Mouse (Mus musculus) testis, postnatal 14 days (tissue): ENCODE measurements around the gene Pde9a.
A peak's percentile ranks its signal among the peaks of the same experiment; 100 is the strongest.

Source experiments
- DNase-seq: peaks from one replicate; pipeline ENCODE4 v3.0.0; 2021; ENCODE audit warnings: low spot score

Pde9a gene

GRCm38 (mm10) chr17:31386766-31387275 lies 811 bp downstream of the Pde9a start:
- no peak for DNase-seq

GRCm38 (mm10) chr17:31389432-31390050 lies 3.5 kb downstream of the Pde9a start:
- DNase-seq = no peak

GRCm38 (mm10) chr17:31391462-31391861 lies 5.5 kb downstream of the Pde9a start:
- DNase-seq = no peak

DNA sequence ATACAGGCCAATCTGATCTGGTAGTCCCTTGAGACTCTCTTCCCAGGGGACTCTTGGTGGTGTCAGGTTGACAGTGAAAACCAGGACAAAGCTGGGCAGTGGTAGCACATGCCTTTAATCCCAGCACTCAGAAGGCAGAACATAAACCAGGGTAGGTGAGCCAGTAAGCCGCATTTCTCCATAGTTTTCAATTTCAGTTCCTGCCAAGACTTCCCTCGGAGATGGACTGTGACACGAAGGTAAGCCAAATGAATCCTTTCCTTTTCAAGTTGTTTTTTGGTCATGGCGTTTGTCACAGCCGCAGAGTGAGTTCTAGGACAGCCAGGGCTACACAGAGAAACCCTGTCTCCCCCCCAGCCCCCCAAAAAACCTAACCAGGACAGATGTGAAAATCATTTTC lies 6.0 kb downstream of the Pde9a start:
- DNase-seq = no peak

DNA sequence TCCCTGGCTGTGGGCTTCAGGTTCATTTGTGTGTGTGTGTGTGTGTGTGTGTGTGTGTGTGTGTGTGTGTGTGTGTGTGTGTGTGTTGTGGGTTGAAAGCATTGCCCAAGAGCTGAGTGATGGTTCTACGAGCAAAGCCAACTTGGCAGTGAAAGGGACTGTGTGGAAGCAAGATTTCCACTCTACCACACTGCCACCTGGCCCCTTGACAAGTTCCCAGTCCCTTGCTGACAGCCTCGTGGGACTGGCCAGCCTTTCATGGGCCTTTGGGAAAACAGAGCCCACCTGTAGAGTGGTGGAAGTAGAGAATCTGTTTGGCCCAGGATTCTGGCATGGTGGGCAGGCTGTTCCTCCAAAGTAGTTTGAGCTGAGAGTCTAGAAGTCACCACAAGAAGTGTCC lies 7.8 kb downstream of the Pde9a start:
- DNase-seq = no peak

DNA sequence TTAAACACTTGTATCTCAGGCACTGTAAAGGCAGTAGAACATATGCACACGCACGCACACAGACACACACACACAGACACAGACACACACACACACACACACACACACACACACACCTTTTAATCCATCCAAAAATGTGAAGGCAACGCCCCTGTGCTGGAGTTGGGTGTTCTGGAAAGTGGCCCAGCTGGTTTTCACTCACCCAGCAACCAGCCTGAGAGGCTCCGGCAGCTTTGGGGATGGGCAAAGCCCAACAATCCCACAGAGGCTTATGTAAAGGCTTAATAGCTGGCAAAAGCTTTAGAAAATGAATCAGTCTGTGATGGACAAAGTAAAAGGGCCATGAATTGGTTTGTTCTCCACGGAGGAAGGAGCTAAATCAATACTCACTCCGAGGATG lies 14.3 kb downstream of the Pde9a start:
- DNase-seq = no peak

DNA sequence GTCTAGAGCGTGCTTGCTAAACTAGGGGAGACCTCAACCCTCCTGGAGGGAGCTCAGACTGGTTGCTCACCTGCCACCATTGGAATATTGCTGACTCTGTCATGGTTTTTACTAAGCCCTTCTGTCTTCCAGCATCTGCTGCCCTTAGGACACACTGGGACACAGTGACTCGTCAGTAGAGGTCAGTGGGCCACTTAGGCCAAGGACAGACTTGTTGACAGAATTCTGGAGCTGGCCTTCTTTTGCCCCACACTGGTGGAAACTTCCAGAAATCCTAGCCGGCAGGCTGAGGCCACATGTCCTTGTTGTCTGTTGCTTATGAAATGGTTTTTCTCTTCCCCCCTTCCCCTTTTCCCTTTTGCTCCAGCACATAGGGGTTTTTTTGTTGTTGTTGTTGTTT lies 15.2 kb downstream of the Pde9a start:
- DNase-seq = no peak

DNA sequence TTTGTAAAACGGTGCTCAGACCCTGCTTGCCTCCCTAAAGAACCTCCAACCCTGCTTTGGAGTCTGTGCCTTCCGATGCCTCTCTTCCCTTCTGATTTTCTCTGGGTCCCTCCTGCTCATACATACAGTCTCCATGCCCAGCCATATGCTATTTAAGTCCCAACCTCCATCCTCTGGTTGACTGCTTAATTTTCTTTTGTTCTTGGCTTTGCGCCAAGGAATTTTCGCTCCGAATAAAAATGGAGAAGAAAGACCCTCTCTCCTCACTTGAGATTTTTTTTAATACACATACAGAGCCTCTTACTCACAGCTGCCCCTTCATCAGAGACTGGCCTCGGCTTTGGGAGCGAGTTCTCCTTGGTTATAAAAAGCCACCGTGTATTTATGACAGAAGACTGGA lies 16.7 kb downstream of the Pde9a start:
- no peak for DNase-seq

- no peak for DNase-seq
Observed at GRCm38 (mm10) chr17:31405694-31406227, 19.8 kb downstream of the Pde9a start.

DNA sequence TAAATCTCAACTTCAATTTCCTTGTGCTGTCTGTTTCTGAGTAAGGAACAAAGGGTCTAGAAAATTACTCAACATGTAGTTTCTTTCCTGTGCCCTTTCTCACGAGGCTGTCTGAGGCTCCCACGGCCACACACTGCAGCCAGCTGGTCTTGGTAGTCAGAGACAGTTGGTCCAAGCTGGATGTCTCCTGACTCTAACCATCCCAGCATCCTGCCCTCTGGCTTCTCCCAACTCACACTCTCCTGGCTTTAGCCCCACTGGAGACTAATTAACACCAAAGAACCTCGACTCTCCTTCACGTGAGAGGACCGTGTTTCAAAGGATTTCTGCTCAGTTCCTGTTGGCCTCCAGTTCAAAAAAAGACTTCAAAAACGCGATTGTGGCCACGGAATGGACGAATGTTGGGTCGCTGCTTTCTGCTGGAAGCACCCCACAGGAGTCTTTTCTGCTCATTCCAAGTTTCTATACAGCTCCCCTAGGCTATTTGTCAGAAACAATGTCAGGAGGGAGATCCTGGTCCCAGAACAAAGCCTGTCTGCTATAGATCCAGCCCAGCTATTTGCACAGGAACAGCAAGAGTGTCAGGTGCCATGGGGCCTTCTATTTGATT lies 23.8 kb downstream of the Pde9a start:
- DNase-seq = no peak

DNA sequence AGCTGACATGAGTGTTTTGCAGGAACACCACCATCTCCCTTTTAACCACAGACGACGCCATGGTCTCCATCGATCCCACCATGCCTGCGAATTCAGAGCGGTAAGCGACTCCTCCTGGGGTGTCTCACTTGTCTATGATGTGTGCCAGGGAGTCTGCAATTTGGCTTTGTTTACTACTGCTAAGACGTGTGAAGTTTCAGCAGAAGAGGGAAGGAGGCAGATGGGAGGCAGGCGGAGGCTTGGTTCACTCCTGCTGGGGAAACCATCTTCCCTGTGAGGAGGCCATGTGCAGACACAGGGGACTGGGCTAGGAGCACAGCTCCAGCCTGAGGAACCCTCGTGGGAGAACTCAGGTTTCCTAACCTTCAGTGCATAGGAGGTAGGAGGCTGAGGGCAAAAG lies 29.2 kb downstream of the Pde9a start:
- no peak for DNase-seq

DNA sequence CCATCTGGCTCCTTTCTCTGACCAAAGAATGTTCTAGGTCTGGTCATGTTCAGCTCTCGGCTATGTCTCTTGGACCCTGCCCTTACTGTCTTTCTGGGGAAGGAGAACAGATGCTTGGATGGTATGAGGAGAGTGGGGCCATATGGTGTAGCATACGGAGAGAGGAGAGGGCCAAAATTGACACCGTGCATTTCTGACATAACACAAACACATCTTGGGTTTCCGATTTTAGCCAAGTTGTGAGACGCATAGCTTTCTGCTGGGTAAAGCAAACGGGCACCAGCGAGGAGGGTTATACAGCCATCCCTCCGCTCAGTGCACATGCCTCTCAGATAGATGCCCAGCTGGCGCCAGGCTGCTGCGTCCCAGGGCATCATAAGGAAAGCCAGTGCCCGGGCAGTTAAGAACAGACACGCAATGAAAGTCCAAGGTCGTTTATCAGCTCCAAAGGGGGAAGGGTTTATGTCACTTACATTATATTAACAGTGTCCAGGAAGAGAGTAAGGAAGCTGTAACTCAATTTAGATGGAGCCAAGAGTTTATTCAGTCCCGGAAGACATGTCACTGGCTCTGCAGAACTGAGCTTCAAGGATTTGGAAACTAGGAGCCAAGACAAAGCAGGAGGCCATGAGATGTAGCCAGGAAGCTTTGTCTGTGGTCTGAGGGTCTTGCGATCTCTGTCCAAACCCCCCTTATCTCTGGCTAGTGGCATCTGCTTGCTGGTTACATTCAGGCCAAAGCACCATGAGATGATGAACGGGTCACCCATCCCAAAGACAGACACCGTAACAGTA lies 33.0 kb downstream of the Pde9a start:
- no peak for DNase-seq

GRCm38 (mm10) chr17:31419598-31419950 lies 33.6 kb downstream of the Pde9a start:
- no peak for DNase-seq

GRCm38 (mm10) chr17:31419995-31420394 lies 34.0 kb downstream of the Pde9a start:
- no peak for DNase-seq

DNA sequence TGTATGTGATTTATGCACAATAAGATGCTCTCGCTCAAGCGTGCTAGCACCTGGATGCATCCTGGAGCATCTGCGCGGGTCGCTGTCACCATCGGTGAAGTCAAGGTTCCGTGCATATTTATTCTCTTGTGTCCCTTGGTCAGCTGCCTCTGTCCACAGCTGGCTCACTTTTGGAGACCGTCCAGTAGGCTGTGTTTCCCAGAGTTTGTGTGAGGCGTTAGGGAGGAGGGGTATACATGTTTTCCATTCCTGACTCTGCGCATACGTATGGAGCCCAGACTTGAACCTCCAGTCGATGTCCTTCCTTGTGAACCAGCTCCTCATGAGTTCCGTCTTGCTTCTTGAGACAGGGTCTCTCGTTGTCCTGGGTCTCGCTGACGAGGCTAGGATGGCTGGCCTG lies 34.6 kb downstream of the Pde9a start:
- no peak for DNase-seq

DNA sequence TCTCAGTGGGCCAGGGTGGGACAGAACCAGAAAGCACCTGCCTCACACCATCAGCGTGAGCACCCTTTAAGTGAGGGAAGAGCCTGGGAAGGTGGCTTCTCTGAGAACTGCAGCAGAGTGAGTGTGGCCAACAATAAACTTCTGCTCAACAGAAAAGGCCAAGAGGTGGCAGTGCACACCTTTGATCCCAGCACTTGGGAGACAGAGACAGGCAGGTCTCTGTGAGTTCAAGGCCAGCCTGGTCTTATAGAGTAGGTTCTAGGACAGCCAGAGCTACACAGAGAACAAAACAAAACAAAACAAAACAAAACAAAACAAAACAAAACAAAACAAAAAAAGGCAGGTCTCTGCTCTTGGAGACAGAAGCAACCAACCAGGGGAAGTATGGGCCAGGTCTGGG lies 36.4 kb downstream of the Pde9a start:
- DNase-seq = no peak

DNA sequence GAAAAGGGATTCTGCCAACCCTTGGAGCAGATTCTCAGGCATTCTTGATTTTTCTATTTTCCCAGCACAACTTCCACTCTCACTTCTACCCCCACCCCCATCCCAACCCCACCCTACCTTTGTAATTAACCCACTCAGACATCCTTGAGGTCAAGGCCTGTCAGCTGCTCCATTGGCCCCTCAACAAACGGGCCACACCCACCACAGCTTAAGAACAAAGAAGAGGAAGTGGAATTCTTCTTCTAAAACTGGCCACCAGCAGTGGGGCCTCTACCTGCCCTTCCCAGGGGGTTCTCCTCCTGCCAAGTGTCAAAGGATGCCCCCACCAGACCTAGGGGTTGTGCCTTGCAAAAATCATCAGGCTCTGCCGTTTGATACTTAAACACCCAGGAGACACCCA lies 37.0 kb downstream of the Pde9a start:
- no peak for DNase-seq

DNA sequence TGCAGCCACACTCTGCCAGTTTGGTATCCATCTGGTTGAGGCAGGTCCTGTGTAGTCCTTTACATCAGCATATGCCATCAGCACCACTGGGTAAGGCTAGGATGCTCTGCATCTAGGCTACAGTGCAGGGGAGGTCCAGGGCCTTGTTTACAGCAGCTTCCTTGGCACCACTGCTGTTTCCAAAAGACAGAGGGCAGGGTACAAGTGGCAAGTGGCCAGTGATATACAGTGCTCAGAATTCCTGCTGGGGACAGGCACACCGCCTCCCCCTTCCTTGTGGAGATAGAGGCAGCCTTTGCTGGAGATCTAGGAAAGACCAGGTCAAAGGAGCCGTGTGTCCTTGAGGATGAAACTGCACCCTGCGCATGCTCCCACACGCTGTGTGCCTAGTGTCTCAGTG lies 38.3 kb downstream of the Pde9a start:
- DNase-seq = no peak

DNA sequence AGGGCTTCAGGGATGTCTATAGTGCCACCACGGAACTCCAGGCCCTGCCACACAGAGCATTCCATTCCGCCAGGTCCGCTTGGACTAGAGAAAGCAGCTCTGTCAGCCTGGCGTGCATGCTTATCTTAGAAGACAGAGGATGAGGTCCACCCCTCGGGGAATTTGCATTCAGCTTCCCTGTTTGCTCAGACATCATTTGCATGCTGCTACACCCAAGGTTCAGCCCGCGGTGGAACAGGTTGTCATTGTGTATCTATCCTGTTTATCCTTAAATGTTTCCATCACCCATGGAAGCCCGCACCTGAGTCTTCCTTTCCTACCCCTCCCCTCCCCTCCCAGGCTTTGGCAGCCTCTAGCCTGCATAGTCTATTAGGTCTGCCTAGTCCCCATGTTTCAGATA lies 38.8 kb downstream of the Pde9a start:
- DNase-seq = peak; percentile 60

- DNase-seq = no peak
Observed at GRCm38 (mm10) chr17:31425827-31426698, 40.1 kb downstream of the Pde9a start.

DNA sequence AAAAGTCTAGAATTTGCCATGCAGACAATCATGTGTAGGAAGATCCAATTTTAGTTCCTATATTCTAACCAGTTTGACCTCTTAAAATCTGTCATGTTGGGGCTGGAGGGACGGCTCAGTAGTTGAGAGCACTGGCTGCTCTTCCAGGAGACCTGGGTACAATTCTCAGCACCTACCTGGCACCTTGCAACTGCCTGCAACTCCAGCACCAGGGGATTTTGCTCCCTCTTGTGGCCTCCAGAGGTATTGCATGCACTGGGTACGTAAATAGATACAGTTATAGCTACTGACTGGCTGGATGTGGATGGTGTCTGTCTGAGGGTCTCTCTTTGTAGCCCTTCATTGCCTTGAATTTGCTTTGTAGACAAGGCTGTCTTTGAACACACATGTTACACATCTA lies 43.4 kb downstream of the Pde9a start:
- DNase-seq = peak; percentile 49

- DNase-seq = no peak
Observed at GRCm38 (mm10) chr17:31432878-31433281, 46.9 kb downstream of the Pde9a start.
